Mouse (Mus musculus): ENCODE data around the gene Fgf8. TPM values are rescaled to one million over a fixed set of nuclear protein-coding genes. Genes with fewer than 3 reads are reported as not detected.

The Fgf8 gene
- 13.0 and 15.5 TPM in 2 replicates for polyA plus RNA-seq (2015; fragmentation: Nextera tagmentation; extraction: Ambion mirVana)

DNA sequence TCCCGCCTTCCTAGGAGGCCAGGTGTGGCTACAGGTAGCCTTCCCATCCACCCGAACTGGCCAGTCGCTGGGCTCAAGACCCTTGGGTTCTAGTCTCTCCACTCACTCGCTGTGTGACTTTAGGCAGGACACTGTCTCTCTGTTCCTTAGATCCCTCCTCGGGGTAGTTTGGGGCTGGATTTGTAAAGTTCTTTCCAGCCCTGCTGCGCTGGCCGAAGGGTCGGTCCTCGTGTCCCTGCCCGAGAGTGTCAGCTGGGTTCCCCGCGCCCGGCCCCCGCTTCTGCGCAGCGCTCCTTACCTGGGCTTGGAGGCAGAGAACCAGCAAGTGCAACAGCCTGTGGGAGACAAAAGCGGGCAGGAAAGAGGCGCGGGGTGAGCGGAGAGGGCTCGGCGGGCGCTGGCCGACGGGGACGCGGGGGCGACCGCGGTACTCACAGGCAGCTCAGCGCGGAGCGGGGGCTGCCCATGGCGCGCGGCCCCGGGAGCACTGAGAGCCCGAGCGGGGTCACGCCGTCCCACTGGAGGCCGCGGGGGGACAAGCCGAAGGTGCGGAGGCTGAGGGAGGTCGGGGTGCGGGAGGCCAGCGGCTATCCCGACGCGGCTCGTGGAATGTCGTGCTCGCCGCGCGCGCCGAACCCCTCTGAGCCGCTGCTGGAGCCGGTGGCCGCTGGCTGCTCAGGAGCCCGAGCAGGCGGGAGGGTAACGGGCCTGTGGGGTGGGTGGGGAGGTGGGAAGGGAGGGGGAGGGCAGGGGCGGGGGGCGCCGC is at the start of gene Fgf8:
TSS of gene Fgf8 (minus strand) at position 698 of the 766 bp plus-strand sequence.
- no peaks in the 10 kb centered on the region for H3K36me3 ChIP-seq (ENCODE audit: insufficient read depth, low read length)
- H3K27me3 ChIP-seq (ENCODE audit: insufficient read depth, low read length) = peaks cover 85% of the 10 kb centered on the region
- H3K9ac ChIP-seq (replicated peaks; ENCODE audit: low read length) = peak within 1 kb of the TSS; percentile 56
- no peak within 1 kb of the TSS for H3K27ac ChIP-seq (ENCODE audit: low read length)
- H3K9me3 ChIP-seq (ENCODE audit: low read length) = no peaks in the 10 kb centered on the region
- H3K4me1 ChIP-seq (ENCODE audit: insufficient read depth, low read length) = peaks cover 44% of the 10 kb centered on the region
- no peak for ATAC-seq (ENCODE audit: low FRiP score, low TSS enrichment)
- H3K4me3 ChIP-seq (ENCODE audit: low read length) = peak within 1 kb of the TSS; percentile 57
- H3K4me2 ChIP-seq (replicated peaks; ENCODE audit: low read depth, low read length) = peak within 1 kb of the TSS; percentile 89
- WGBS = 1% methylated on average over 50 of the region's 68 CpGs

- H3K9ac ChIP-seq (replicated peaks; ENCODE audit: low read length) = no peak overlapping the region
- H3K27ac ChIP-seq (ENCODE audit: low read length) = no peak overlapping the region
- H3K9me3 ChIP-seq (ENCODE audit: low read length) = no peaks in the 10 kb centered on the region
- peaks cover 22% of the 10 kb centered on the region for H3K4me1 ChIP-seq (ENCODE audit: insufficient read depth, low read length)
- H3K27me3 ChIP-seq (ENCODE audit: insufficient read depth, low read length) = no peaks in the 10 kb centered on the region
- 87% methylated on average over 6 of the region's 6 CpGs for WGBS
- H3K4me2 ChIP-seq (replicated peaks; ENCODE audit: low read depth, low read length) = no peak overlapping the region
- no peak overlapping the region for H3K4me3 ChIP-seq (ENCODE audit: low read length)
- H3K36me3 ChIP-seq (ENCODE audit: insufficient read depth, low read length) = no peaks in the 10 kb centered on the region
- ATAC-seq (ENCODE audit: low FRiP score, low TSS enrichment) = no peak
These were observed 49.7 kb upstream of the Fgf8 start for GRCm38 (mm10) chr19:45792404-45792803.

GRCm38 (mm10) chr19:45789888-45790874 is 47.5 kb upstream of the Fgf8 start:
- no peak overlapping the region for H3K4me2 ChIP-seq (replicated peaks; ENCODE audit: low read depth, low read length)
- H3K9ac ChIP-seq (replicated peaks; ENCODE audit: low read length) = no peak overlapping the region
- no peaks in the 10 kb centered on the region for H3K27me3 ChIP-seq (ENCODE audit: insufficient read depth, low read length)
- H3K4me1 ChIP-seq (ENCODE audit: insufficient read depth, low read length) = peaks cover 6% of the 10 kb centered on the region; the same call in 1 of the 2 replicates
- H3K27ac ChIP-seq (ENCODE audit: low read length) = peak overlapping the region; percentile 31; the same call in 1 of the 2 replicates
- ATAC-seq (ENCODE audit: low FRiP score, low TSS enrichment) = no peak; the same call in 1 of the 2 replicates
- no peaks in the 10 kb centered on the region for H3K36me3 ChIP-seq (ENCODE audit: insufficient read depth, low read length)
- H3K4me3 ChIP-seq (ENCODE audit: low read length) = no peak overlapping the region
- WGBS = 69% methylated on average over 13 of the region's 13 CpGs
- no peaks in the 10 kb centered on the region for H3K9me3 ChIP-seq (ENCODE audit: low read length)

- Histone ChIP-seq H3K36me3 (ENCODE audit: insufficient read depth, low read length) (no peaks in the 10 kb centered on the region), H3K27ac (ENCODE audit: low read length) (peak overlapping the region; percentile 61; the same call in 1 of the 2 replicates), H3K4me2 (replicated peaks; ENCODE audit: low read depth, low read length) (no peak overlapping the region), H3K4me1 (ENCODE audit: insufficient read depth, low read length) (peaks cover 6% of the 10 kb centered on the region; the same call in 1 of the 2 replicates), H3K9ac (replicated peaks; ENCODE audit: low read length) (no peak overlapping the region), H3K4me3 (ENCODE audit: low read length) (no peak overlapping the region), H3K9me3 (ENCODE audit: low read length) (no peaks in the 10 kb centered on the region), H3K27me3 (ENCODE audit: insufficient read depth, low read length) (no peaks in the 10 kb centered on the region)
- ATAC-seq (ENCODE audit: low FRiP score, low TSS enrichment) = peak; percentile 78
- WGBS = 12% methylated on average over 7 of the region's 7 CpGs
These were observed 46.6 kb upstream of the Fgf8 start for GRCm38 (mm10) chr19:45789365-45789764.

GRCm38 (mm10) chr19:45788337-45788736 is 45.6 kb upstream of the Fgf8 start:
- H3K27me3 ChIP-seq (ENCODE audit: insufficient read depth, low read length) = no peaks in the 10 kb centered on the region
- H3K27ac ChIP-seq (ENCODE audit: low read length) = no peak overlapping the region
- ATAC-seq (ENCODE audit: low FRiP score, low TSS enrichment) = no peak
- peaks cover 11% of the 10 kb centered on the region; the same call in 1 of the 2 replicates for H3K4me1 ChIP-seq (ENCODE audit: insufficient read depth, low read length)
- no peaks in the 10 kb centered on the region for H3K36me3 ChIP-seq (ENCODE audit: insufficient read depth, low read length)
- no peaks in the 10 kb centered on the region for H3K9me3 ChIP-seq (ENCODE audit: low read length)
- H3K9ac ChIP-seq (replicated peaks; ENCODE audit: low read length) = no peak overlapping the region
- WGBS = 77% methylated on average over 4 of the region's 4 CpGs
- no peak overlapping the region for H3K4me3 ChIP-seq (ENCODE audit: low read length)
- H3K4me2 ChIP-seq (replicated peaks; ENCODE audit: low read depth, low read length) = no peak overlapping the region

DNA sequence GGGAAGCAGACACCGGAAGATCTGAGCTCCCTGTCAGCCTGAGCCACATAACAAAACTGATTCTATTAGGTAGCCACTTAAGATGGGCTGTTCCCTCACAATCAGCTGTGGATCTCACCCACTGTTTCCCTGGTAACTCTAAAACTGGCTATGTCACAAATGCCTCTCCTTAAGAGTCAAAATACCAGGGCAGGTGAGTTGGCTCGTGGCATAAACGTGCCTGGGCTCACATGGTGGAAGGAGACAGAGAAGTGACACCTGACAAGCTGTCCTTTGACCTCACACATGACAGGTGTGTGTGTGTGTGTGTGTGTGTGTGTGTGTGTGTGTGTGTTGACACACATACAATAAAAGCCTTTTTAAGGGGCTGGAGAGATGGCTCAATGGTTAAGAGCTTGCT is 44.7 kb upstream of the Fgf8 start:
- ATAC-seq (ENCODE audit: low FRiP score, low TSS enrichment) = no peak
- Histone ChIP-seq H3K4me1 (ENCODE audit: insufficient read depth, low read length) (peaks cover 11% of the 10 kb centered on the region; the same call in 1 of the 2 replicates), H3K9ac (replicated peaks; ENCODE audit: low read length) (no peak overlapping the region), H3K36me3 (ENCODE audit: insufficient read depth, low read length) (no peaks in the 10 kb centered on the region), H3K27ac (ENCODE audit: low read length) (no peak overlapping the region), H3K9me3 (ENCODE audit: low read length) (no peaks in the 10 kb centered on the region), H3K27me3 (ENCODE audit: insufficient read depth, low read length) (no peaks in the 10 kb centered on the region), H3K4me2 (replicated peaks; ENCODE audit: low read depth, low read length) (no peak overlapping the region), H3K4me3 (ENCODE audit: low read length) (no peak overlapping the region)
- 61% methylated on average over 3 of the region's 3 CpGs for WGBS

GRCm38 (mm10) chr19:45785470-45785869 is 42.8 kb upstream of the Fgf8 start:
- 32% methylated on average over 3 of the region's 3 CpGs for WGBS
- peaks cover 26% of the 10 kb centered on the region for H3K4me1 ChIP-seq (ENCODE audit: insufficient read depth, low read length)
- no peak overlapping the region for H3K27ac ChIP-seq (ENCODE audit: low read length)
- no peak for ATAC-seq (ENCODE audit: low FRiP score, low TSS enrichment)
- no peak overlapping the region for H3K4me2 ChIP-seq (replicated peaks; ENCODE audit: low read depth, low read length)
- H3K9ac ChIP-seq (replicated peaks; ENCODE audit: low read length) = no peak overlapping the region
- H3K9me3 ChIP-seq (ENCODE audit: low read length) = no peaks in the 10 kb centered on the region
- no peaks in the 10 kb centered on the region for H3K27me3 ChIP-seq (ENCODE audit: insufficient read depth, low read length)
- H3K36me3 ChIP-seq (ENCODE audit: insufficient read depth, low read length) = no peaks in the 10 kb centered on the region
- H3K4me3 ChIP-seq (ENCODE audit: low read length) = no peak overlapping the region

DNA sequence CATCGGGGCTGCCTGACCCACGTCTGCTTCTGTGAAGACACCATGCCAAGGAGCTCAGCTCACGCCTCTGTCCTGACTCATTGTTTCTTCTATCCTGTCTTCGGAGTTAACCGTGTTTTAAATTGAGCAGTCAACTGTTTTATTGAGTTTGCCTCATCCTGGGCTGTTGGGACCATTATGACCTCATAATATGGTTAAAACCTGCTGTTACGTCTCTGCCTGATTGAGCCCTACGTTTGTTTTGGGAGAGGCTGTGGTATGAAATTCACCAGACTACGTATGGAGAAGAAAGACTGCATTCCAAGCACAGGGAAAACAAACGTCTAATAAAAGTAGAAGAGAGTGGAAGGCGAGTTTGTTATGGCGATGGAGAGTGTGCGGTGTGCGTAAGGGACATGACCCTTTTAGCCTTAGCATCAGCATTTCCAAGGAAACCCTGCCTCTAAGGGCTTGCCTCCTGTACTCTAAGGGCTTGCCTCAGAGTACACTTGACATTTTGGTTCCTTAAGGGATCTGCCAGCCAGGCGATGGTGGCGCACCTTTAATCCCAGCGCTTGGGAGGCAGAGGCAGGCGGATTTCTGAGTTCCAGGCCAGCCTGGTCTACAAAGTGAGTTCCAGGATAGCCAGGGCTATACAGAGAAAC is 41.3 kb upstream of the Fgf8 start:
- H3K4me3 ChIP-seq (ENCODE audit: low read length) = peak overlapping the region; percentile 97
- 0 out of 2 replicates have a peak, but pooled peaks cover 2% of the 10 kb centered on the region for H3K36me3 ChIP-seq (ENCODE audit: insufficient read depth, low read length)
- ATAC-seq (ENCODE audit: low FRiP score, low TSS enrichment) = no peak
- 29% methylated on average over 17 of the region's 17 CpGs for WGBS
- H3K4me2 ChIP-seq (replicated peaks; ENCODE audit: low read depth, low read length) = peak overlapping the region; percentile 76
- H3K9me3 ChIP-seq (ENCODE audit: low read length) = no peaks in the 10 kb centered on the region
- H3K4me1 ChIP-seq (ENCODE audit: insufficient read depth, low read length) = peaks cover 22% of the 10 kb centered on the region
- peak overlapping the region; percentile 85 for H3K27ac ChIP-seq (ENCODE audit: low read length)
- no peaks in the 10 kb centered on the region for H3K27me3 ChIP-seq (ENCODE audit: insufficient read depth, low read length)
- peak overlapping the region; percentile 72 for H3K9ac ChIP-seq (replicated peaks; ENCODE audit: low read length)

GRCm38 (mm10) chr19:45783181-45783932 is 40.6 kb upstream of the Fgf8 start, which contains the start of gene Mgea5:
Mgea5 (minus strand) TSS chr19:45783837.
- no peaks in the 10 kb centered on the region for H3K9me3 ChIP-seq (ENCODE audit: low read length)
- peak within 1 kb of the TSS; percentile 76 for H3K4me2 ChIP-seq (replicated peaks; ENCODE audit: low read depth, low read length)
- H3K36me3 ChIP-seq (ENCODE audit: insufficient read depth, low read length) = peaks cover 3% of the 10 kb centered on the region
- under 1% methylated on average over 63 of the region's 71 CpGs for WGBS
- peak within 1 kb of the TSS; percentile 97 for H3K4me3 ChIP-seq (ENCODE audit: low read length)
- H3K4me1 ChIP-seq (ENCODE audit: insufficient read depth, low read length) = peaks cover 21% of the 10 kb centered on the region
- no peaks in the 10 kb centered on the region for H3K27me3 ChIP-seq (ENCODE audit: insufficient read depth, low read length)
- ATAC-seq (ENCODE audit: low FRiP score, low TSS enrichment) = peak; percentile 98
- peak within 1 kb of the TSS; percentile 97 for H3K27ac ChIP-seq (ENCODE audit: low read length)
- peak within 1 kb of the TSS; percentile 98 for H3K9ac ChIP-seq (replicated peaks; ENCODE audit: low read length)
